Mouse (Mus musculus) neural tube, embryonic 13.5 days (tissue): Measurements from ENCODE around the gene Spaca4. TPM values are rescaled to one million over a fixed set of nuclear protein-coding genes. Genes with fewer than 3 reads are reported as not detected.

Experiments used
- ATAC-seq: fragments of 200-750 bp; cut with Nextera tagmentation; 2 replicates; pipeline ENCODE4 v1.8.0; 2017; ENCODE audit warnings: low read depth, mild to moderate bottlenecking, moderate TSS enrichment, moderate library complexity
- H3K27ac ChIP-seq: fragments of 300-500 bp; sonication (generic); replicated peaks from 2 replicates; pipeline ENCODE4 v1.5.1; 2015; ENCODE audit warnings: moderate library complexity, mild to moderate bottlenecking, inconsistent platforms
- H3K27me3 ChIP-seq: fragments of 300-500 bp; sonication (generic); 2 replicates; pipeline ENCODE4 v1.6.1; 2015; ENCODE audit warnings: mild to moderate bottlenecking, inconsistent platforms
- H3K36me3 ChIP-seq: fragments of 300-500 bp; sonication (generic); 2 replicates; pipeline ENCODE4 v1.6.1; 2015; ENCODE audit warnings: mild to moderate bottlenecking, inconsistent platforms
- H3K4me1 ChIP-seq: fragments of 300-500 bp; sonication (generic); replicated peaks from 2 replicates; pipeline ENCODE4 v1.6.1; 2015; ENCODE audit warnings: inconsistent platforms
- H3K4me2 ChIP-seq: fragments of 300-500 bp; sonication (generic); 2 replicates; pipeline ENCODE4 v1.6.1; 2015; ENCODE audit warnings: inconsistent platforms, mild to moderate bottlenecking, moderate library complexity
- H3K4me3 ChIP-seq: fragments of 300-500 bp; sonication (generic); 2 replicates; pipeline ENCODE4 v1.5.1; 2015; ENCODE audit warnings: mild to moderate bottlenecking, inconsistent platforms
- H3K9ac ChIP-seq: fragments of 300-500 bp; sonication (generic); 2 replicates; pipeline ENCODE4 v1.6.1; 2015; ENCODE audit warnings: moderate library complexity, mild to moderate bottlenecking, inconsistent platforms
- H3K9me3 ChIP-seq: fragments of 300-500 bp; sonication (generic); 2 replicates; pipeline ENCODE4 v1.6.1; 2016; ENCODE audit warnings: inconsistent platforms
- WGBS: fragments of 180-500 bp; shearing (Covaris S2); methylation state at CpG from one replicate; pipeline ENCODE4 v1.1.7; 2015; 5-methylcytosine and 5-hydroxymethylcytosine counted together
- polyA plus RNA-seq: library from polyadenylated mRNA; unstranded; fragments of >200 nt; fragmentation: Nextera tagmentation; extraction: Ambion mirVana; gene quantifications from 2 replicates; pipeline ENCODE4 v1.2.1, GENCODE M21; 2015

The Spaca4 gene
- polyA plus RNA-seq, 1 experiment from 2014 or later, result not detected

- WGBS, result 13% methylated on average over 31 of the region's 31 CpGs
- peak overlapping the region; percentile 86 for H3K9ac ChIP-seq
- H3K27me3 ChIP-seq, result no peaks in the 10 kb centered on the region
- peak overlapping the region; percentile 90 for H3K4me3 ChIP-seq
- H3K9me3 ChIP-seq, result no peaks in the 10 kb centered on the region
- peak overlapping the region; percentile 88 for H3K27ac ChIP-seq
- H3K36me3 ChIP-seq, result peaks cover 47% of the 10 kb centered on the region
- ATAC-seq, result peak; percentile 21
- H3K4me1 ChIP-seq, result peaks cover 62% of the 10 kb centered on the region
- peak overlapping the region; percentile 82 for H3K4me2 ChIP-seq
These were observed 8.4 kb downstream of the Spaca4 start for GRCm38 (mm10) chr7:45716952-45717917.

GRCm38 (mm10) chr7:45716460-45716857 lies 9.2 kb downstream of the Spaca4 start:
- Histone ChIP-seq H3K27me3 (no peaks in the 10 kb centered on the region), H3K4me2 (peak overlapping the region; percentile 82), H3K4me3 (peak overlapping the region; percentile 90), H3K4me1 (peaks cover 57% of the 10 kb centered on the region), H3K9me3 (no peaks in the 10 kb centered on the region), H3K9ac (peak overlapping the region; percentile 61; the same call in 1 of the 2 replicates), H3K27ac (no peak overlapping the region), H3K36me3 (peaks cover 47% of the 10 kb centered on the region)
- ATAC-seq, result no peak
- WGBS, result 86% methylated on average over 3 of the region's 3 CpGs

- Histone ChIP-seq H3K4me2 (peak overlapping the region; percentile 82), H3K4me3 (peak overlapping the region; percentile 65), H3K27me3 (no peaks in the 10 kb centered on the region), H3K9me3 (no peaks in the 10 kb centered on the region), H3K27ac (peak overlapping the region; percentile 77), H3K4me1 (peaks cover 52% of the 10 kb centered on the region), H3K36me3 (peaks cover 47% of the 10 kb centered on the region), H3K9ac (peak overlapping the region; percentile 61)
- no peak for ATAC-seq
- 82% methylated on average over 19 of the region's 19 CpGs for WGBS
These were observed 9.7 kb downstream of the Spaca4 start for GRCm38 (mm10) chr7:45715741-45716459.

GRCm38 (mm10) chr7:45715090-45715708 lies 10.4 kb downstream of the Spaca4 start, which contains the start of gene Rpl18:
Gene Rpl18 (plus strand): TSS chr7:45715457.
- Histone ChIP-seq H3K9ac (peak within 1 kb of the TSS; percentile 76), H3K4me2 (peak within 1 kb of the TSS; percentile 82), H3K36me3 (peaks cover 47% of the 10 kb centered on the region), H3K27me3 (no peaks in the 10 kb centered on the region), H3K4me3 (peak within 1 kb of the TSS; percentile 65), H3K4me1 (peaks cover 51% of the 10 kb centered on the region), H3K9me3 (no peaks in the 10 kb centered on the region), H3K27ac (peak within 1 kb of the TSS; percentile 77)
- WGBS, result 7% methylated on average over 34 of the region's 34 CpGs
- ATAC-seq, result peak; percentile 90

- peak overlapping the region; percentile 82 for H3K4me2 ChIP-seq
- H3K9me3 ChIP-seq, result no peaks in the 10 kb centered on the region
- peaks cover 52% of the 10 kb centered on the region for H3K4me1 ChIP-seq
- peak overlapping the region; percentile 61; the same call in 1 of the 2 replicates for H3K27ac ChIP-seq
- H3K4me3 ChIP-seq, result peak overlapping the region; percentile 65
- no peaks in the 10 kb centered on the region for H3K27me3 ChIP-seq
- 12% methylated on average over 14 of the region's 14 CpGs for WGBS
- H3K36me3 ChIP-seq, result peaks cover 47% of the 10 kb centered on the region
- peak overlapping the region; percentile 76 for H3K9ac ChIP-seq
- peak; percentile 44 for ATAC-seq
These were observed 11.0 kb downstream of the Spaca4 start for GRCm38 (mm10) chr7:45714630-45715089.

DNA sequence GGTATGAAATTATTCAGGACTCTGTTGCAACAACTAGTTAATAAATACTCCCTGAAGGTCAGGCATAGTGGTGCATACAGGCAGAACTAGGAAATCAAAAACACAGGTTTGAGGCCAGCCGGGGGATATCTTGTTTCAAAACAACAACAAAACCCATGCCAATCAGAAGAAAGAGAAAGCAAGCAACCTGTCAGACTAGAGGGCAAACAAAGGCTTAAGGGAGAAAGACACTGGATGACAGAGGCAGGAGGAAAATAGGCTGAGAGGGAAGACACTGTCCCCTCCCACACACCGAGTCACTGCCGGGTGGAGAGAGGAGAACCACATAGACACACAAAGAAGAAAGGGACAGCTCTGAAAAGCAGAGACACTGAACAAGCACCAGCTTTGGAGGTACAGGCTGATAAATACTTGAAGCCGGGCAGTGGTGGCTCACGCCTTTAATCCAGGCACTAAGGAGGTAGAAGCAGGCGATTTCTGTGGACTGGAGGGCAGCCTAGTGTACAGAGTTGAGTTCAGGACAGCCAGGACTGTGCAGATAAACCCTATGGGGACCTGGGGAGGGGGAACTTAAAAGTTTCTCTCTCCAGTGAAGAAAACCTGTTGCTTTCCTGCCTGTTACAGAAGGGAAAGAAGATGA lies 11.6 kb downstream of the Spaca4 start:
- Histone ChIP-seq H3K4me1 (peaks cover 52% of the 10 kb centered on the region), H3K27me3 (no peaks in the 10 kb centered on the region), H3K4me2 (peak overlapping the region; percentile 82), H3K4me3 (peak overlapping the region; percentile 65), H3K27ac (no peak overlapping the region), H3K36me3 (peaks cover 44% of the 10 kb centered on the region), H3K9me3 (no peaks in the 10 kb centered on the region), H3K9ac (peak overlapping the region; percentile 76)
- WGBS, result 85% methylated on average over 6 of the region's 6 CpGs
- ATAC-seq, result no peak

DNA sequence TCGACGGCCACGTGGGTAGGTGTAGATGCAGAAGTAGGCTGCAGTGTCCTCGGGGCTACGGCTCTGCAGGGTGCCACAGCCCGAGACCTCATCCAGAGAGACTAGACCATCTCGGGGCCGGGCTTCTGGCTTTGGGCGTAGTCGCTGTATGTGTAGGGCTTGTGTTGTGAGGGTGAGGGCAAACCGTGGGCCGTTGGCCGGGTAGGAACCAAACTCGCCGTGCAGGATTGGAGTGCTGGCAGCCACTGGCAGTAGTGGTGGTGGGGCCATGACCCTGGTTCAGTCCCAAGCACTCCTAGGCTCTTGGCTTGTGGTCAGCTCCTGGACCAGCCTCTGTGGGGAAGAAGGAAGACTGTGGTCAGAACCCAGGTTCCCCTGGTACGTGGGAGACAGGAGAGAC lies 12.2 kb downstream of the Spaca4 start:
- Histone ChIP-seq H3K4me2 (no peak overlapping the region), H3K9ac (no peak overlapping the region), H3K27me3 (no peaks in the 10 kb centered on the region), H3K4me3 (no peak overlapping the region), H3K36me3 (peaks cover 44% of the 10 kb centered on the region), H3K4me1 (peaks cover 52% of the 10 kb centered on the region), H3K9me3 (no peaks in the 10 kb centered on the region), H3K27ac (no peak overlapping the region)
- no peak for ATAC-seq
- WGBS, result 92% methylated on average over 16 of the region's 16 CpGs

DNA sequence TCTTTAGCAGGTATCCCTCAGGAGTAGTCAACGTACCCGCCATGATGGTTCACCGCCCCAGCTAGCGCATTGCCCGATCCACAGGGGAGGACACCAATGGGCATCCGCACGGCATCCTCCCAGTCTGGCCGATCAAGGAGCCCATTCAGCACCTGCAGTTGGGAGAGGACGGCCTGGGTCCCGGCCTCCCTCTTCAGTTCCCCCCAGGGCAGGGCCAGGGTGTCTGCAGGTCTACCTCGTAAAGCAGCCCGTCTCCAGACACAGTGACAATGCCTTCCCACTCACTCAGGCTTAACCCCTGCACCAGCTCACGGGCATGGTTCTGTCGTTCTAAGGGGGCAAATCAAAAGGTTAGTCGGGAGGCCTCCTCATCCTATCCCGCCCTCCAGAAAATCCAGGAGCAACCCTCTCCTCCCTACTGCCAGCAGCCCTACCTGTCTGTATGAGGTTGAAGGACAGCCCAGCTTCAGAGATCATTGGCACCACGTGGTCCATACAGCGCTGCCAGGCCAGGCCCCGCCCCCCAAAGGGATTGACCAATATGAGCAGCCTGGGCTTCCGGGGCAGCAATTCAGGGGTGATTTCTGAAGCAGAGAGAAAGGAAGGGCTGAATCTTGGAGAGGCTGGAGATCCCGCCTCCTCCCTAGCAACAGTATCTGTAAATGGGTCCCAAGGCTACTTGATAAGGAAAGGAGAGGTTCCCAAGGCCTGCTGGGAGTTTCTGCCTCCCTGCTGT lies 13.4 kb downstream of the Spaca4 start:
- Histone ChIP-seq H3K27me3 (no peaks in the 10 kb centered on the region), H3K4me1 (peaks cover 63% of the 10 kb centered on the region), H3K9ac (no peak overlapping the region), H3K9me3 (no peaks in the 10 kb centered on the region), H3K36me3 (peaks cover 44% of the 10 kb centered on the region), H3K4me3 (no peak overlapping the region), H3K4me2 (no peak overlapping the region), H3K27ac (no peak overlapping the region)
- ATAC-seq, result no peak
- 88% methylated on average over 21 of the region's 21 CpGs for WGBS

DNA sequence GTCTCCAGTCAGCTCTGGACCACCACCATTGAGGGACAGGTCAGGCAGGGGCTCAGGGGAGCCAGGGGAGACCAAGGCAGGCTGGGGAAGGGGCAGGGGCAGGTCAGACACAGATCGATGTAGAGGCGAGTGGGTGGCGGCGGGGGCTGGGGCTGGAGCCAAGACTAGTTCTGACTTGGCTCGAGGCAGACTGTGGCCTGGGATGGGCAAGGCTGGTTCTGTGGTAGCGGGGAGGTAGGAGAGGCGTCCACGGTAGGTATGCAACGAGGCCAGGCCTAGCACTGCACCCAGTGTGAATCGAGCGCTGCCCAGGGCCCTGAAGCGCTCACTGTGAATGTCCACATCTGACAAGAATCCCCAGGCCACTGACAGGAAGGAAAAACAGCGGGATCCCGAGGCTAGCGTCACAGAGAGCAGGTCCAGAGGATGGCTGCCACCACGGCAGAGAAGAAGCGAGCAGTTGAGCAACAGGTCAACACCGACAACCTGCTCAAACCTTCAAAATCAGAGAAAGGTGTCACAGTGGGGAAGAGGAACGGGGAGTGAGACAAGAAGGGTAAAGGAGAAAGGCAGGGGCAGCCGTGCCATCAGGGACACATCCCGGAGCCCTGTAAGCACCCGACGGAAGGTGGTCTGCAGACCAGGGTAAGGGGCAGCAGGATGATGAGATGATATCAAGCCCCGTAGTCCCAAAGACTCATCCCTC lies 14.1 kb downstream of the Spaca4 start:
- Histone ChIP-seq H3K4me3 (no peak overlapping the region), H3K4me2 (no peak overlapping the region), H3K27me3 (no peaks in the 10 kb centered on the region), H3K36me3 (peaks cover 44% of the 10 kb centered on the region), H3K9ac (no peak overlapping the region), H3K4me1 (peaks cover 63% of the 10 kb centered on the region), H3K9me3 (no peaks in the 10 kb centered on the region), H3K27ac (no peak overlapping the region)
- 92% methylated on average over 24 of the region's 24 CpGs for WGBS
- ATAC-seq, result no peak

DNA sequence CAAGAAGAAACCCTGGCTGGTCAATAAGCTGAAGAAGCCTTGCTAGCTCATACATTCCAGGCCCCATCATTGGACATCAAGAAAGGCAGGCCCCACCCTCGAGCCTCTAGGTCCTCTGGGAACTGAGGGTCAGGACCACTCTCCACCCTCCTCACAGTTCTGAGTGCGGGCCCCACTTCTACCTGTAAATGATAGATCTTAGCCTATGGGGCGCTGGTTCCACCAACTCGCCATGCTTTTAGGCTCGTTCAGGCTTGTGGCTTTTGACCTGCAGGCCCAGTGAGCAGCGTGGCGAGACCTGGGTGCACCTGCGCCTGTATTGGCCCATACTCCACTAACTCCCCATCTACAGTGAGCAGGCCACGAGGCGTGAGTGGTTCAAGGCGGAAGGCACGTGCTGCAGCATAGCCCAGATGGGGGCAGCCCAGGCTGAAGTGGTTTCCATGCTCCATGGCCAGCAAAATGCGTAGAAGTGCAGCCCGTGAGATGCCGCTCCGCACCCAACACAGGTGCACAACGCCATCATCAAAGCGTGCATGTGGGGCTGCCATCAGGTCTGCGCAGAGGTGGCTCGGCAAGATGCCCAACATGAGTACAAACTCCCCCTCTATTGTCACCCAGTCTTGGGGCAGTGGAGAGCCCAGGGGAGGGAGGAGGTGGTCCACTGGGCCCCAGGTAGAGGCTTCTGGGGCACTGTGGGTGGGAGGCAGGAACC lies 15.0 kb downstream of the Spaca4 start:
- Histone ChIP-seq H3K27me3 (no peaks in the 10 kb centered on the region), H3K4me2 (no peak overlapping the region), H3K27ac (no peak overlapping the region), H3K4me1 (peaks cover 63% of the 10 kb centered on the region), H3K36me3 (peaks cover 44% of the 10 kb centered on the region), H3K9me3 (no peaks in the 10 kb centered on the region), H3K9ac (no peak overlapping the region), H3K4me3 (no peak overlapping the region)
- ATAC-seq, result no peak
- 94% methylated on average over 20 of the region's 20 CpGs for WGBS
